Mouse (Mus musculus) bone marrow, adult 2 months (tissue): ENCODE results near the gene Stra8. TPM values are rescaled to one million over a fixed set of nuclear protein-coding genes. Genes with fewer than 3 reads are reported as not detected.

Experiments
- H3K27ac ChIP-seq: fragments of 200-500 bp; 2 replicates; pipeline ENCODE4 v1.5.1; 2012; ENCODE audit warnings: low read depth, mild to moderate bottlenecking, control low read depth, inconsistent platforms, low read length; ENCODE audit not compliant: control insufficient read depth, poor library complexity, insufficient read depth
- H3K4me1 ChIP-seq: fragments of 200-500 bp; 2 replicates; pipeline ENCODE4 v1.6.1; 2011; ENCODE audit warnings: low read length; ENCODE audit not compliant: control insufficient read depth, insufficient read depth
- H3K4me3 ChIP-seq: fragments of 200-500 bp; replicated peaks from 2 replicates; pipeline ENCODE3; 2011; ENCODE audit warnings: mild to moderate bottlenecking, low read depth, low read length, control low read depth; ENCODE audit not compliant: control insufficient read depth
- CTCF ChIP-seq: fragments of 200-500 bp; IDR thresholded peaks from 2 replicates; pipeline ENCODE4 v1.5.1; 2011; ENCODE audit warnings: low read length, control low read depth; ENCODE audit not compliant: control insufficient read depth, insufficient read depth
- POLR2A ChIP-seq: fragments of 200-500 bp; IDR thresholded peaks from 2 replicates; pipeline ENCODE4 v1.6.1; 2011; ENCODE audit warnings: low read depth, mild to moderate bottlenecking, control low read depth, low read length, borderline replicate concordance; ENCODE audit not compliant: control insufficient read depth
- WGBS: fragments of 180-500 bp; shearing (Covaris S2); methylation state at CpG from one replicate; pipeline ENCODE4 v1.1.7; 2018; 5-methylcytosine and 5-hydroxymethylcytosine counted together
- polyA plus RNA-seq: library from polyadenylated mRNA; stranded (reverse); fragments of >200 nt; gene quantifications from 2 replicates; pipeline ENCODE4 v1.2.4, GENCODE M21; 2011; ENCODE audit warnings: low replicate concordance; ENCODE audit not compliant: missing spikeins, insufficient read depth, insufficient read length

Gene Stra8
- polyA plus RNA-seq, 1 experiment = 1.4 TPM

GRCm38 (mm10) chr6:34919146-34919545 is 817 bp upstream of the Stra8 start:
- TF ChIP-seq CTCF (no peak), POLR2A (no peak)
- Histone ChIP-seq H3K4me1 (no peaks in the 10 kb centered on the region), H3K4me3 (no peak overlapping the region), H3K27ac (no peak overlapping the region)
- WGBS = 87% methylated on average over 7 of the region's 7 CpGs

GRCm38 (mm10) chr6:34920631-34921030 is 668 bp downstream of the Stra8 start:
- WGBS = 89% methylated on average over 12 of the region's 12 CpGs
- no peak for TF ChIP-seq CTCF
- TF ChIP-seq POLR2A = no peak
- no peaks in the 10 kb centered on the region for H3K4me1 ChIP-seq
- no peak overlapping the region for H3K4me3 ChIP-seq
- H3K27ac ChIP-seq = no peak overlapping the region

GRCm38 (mm10) chr6:34921941-34922340 is 2.0 kb downstream of the Stra8 start:
- Histone ChIP-seq H3K4me3 (no peak overlapping the region), H3K27ac (no peak overlapping the region), H3K4me1 (no peaks in the 10 kb centered on the region)
- 55% methylated on average over 14 of the region's 14 CpGs for WGBS
- no peak for TF ChIP-seq POLR2A
- TF ChIP-seq CTCF = peak; percentile 91

- Histone ChIP-seq H3K4me1 (no peaks in the 10 kb centered on the region), H3K4me3 (no peak overlapping the region), H3K27ac (no peak overlapping the region)
- TF ChIP-seq POLR2A (no peak), CTCF (peak; percentile 83)
- WGBS = 30% methylated on average over 4 of the region's 4 CpGs
Measured at GRCm38 (mm10) chr6:34927156-34927555, 7.2 kb downstream of the Stra8 start.

GRCm38 (mm10) chr6:34927594-34927993 is 7.6 kb downstream of the Stra8 start:
- 84% methylated on average over 8 of the region's 8 CpGs for WGBS
- no peak overlapping the region for H3K4me3 ChIP-seq
- H3K4me1 ChIP-seq = no peaks in the 10 kb centered on the region
- no peak overlapping the region for H3K27ac ChIP-seq
- TF ChIP-seq POLR2A (no peak), CTCF (no peak)

- TF ChIP-seq POLR2A = no peak
- Histone ChIP-seq H3K27ac (no peak overlapping the region), H3K4me1 (no peaks in the 10 kb centered on the region), H3K4me3 (no peak overlapping the region)
- WGBS = 66% methylated on average over 1 of the region's 1 CpGs
Measured at GRCm38 (mm10) chr6:34932633-34933032, 12.7 kb downstream of the Stra8 start.

GRCm38 (mm10) chr6:34936743-34937142 is 16.8 kb downstream of the Stra8 start:
- Histone ChIP-seq H3K27ac (no peak overlapping the region), H3K4me1 (peaks cover 1% of the 10 kb centered on the region; the same call in 1 of the 2 replicates), H3K4me3 (no peak overlapping the region)
- 76% methylated on average over 5 of the region's 5 CpGs for WGBS
- TF ChIP-seq CTCF (no peak), POLR2A (no peak)

- H3K4me1 ChIP-seq = peaks cover 1% of the 10 kb centered on the region; the same call in 1 of the 2 replicates
Measured at GRCm38 (mm10) chr6:34938280-34938928, 18.4 kb downstream of the Stra8 start.

More at GRCm38 (mm10) chr6:34938280-34938928, 18.4 kb downstream of the Stra8 start:
- WGBS = 45% methylated on average over 7 of the region's 7 CpGs
- TF ChIP-seq CTCF (no peak), POLR2A (no peak)
- H3K4me3 ChIP-seq = no peak overlapping the region
- peak overlapping the region; percentile 52; the same call in 1 of the 2 replicates for H3K27ac ChIP-seq
